Mouse (Mus musculus): ENCODE data around the gene Tbcc. TPM values are rescaled to one million over a fixed set of nuclear protein-coding genes. Genes with fewer than 3 reads are reported as not detected.
A peak's percentile ranks its signal among the peaks of the same experiment; 100 is the strongest.

Tbcc gene
- polyA plus RNA-seq, 1 experiment = 24.9 TPM

GRCm38 (mm10) chr17:46883107-46883506, 7.4 kb upstream of the Tbcc start:
- no peak overlapping the region for H3K4me3 ChIP-seq (replicated peaks; ENCODE audit: insufficient read depth, low read depth, low read length)
- no peak for DNase-seq
- no peak for TF ChIP-seq CTCF (IDR thresholded peaks at IDR 0.05; ENCODE audit: borderline replicate concordance, insufficient read depth, low read depth, low read length)
- no peak for TF ChIP-seq POLR2A (IDR thresholded peaks at IDR 0.05; ENCODE audit: borderline replicate concordance, insufficient read depth, low read length)
- WGBS = 87% methylated on average over 9 of the region's 9 CpGs
- no peak overlapping the region for H3K27ac ChIP-seq (ENCODE audit: insufficient read depth, low read length)
- no peaks in the 10 kb centered on the region for H3K27me3 ChIP-seq (ENCODE audit: control insufficient read depth, insufficient read depth, low read length)
- H3K4me1 ChIP-seq (ENCODE audit: control insufficient read depth, insufficient read depth, low read length) = peaks cover 26% of the 10 kb centered on the region

DNA sequence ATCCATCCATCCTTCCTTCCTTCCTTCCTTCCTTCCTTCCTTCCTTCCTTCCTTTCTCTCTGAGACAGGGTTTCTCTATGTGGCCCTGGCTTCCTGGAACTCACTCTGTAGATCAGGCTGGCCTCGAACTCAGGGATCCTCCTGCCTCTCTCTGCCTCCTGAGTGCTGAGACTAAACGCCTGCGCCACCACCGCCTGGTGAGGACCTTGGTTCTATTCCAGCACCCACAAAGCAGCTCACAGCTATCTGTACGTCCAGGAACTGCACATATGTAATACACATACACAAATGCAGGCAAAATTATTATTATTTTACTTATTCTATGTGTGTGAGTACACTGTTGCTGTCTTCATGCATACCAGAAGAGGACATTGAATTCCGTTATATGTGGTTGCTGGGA, 5.7 kb upstream of the Tbcc start:
- WGBS = 85% methylated on average over 6 of the region's 6 CpGs
- no peak for TF ChIP-seq POLR2A (IDR thresholded peaks at IDR 0.05; ENCODE audit: borderline replicate concordance, insufficient read depth, low read length)
- no peak for TF ChIP-seq CTCF (IDR thresholded peaks at IDR 0.05; ENCODE audit: borderline replicate concordance, insufficient read depth, low read depth, low read length)
- H3K27me3 ChIP-seq (ENCODE audit: control insufficient read depth, insufficient read depth, low read length) = no peaks in the 10 kb centered on the region
- H3K27ac ChIP-seq (ENCODE audit: insufficient read depth, low read length) = no peak overlapping the region
- peaks cover 26% of the 10 kb centered on the region for H3K4me1 ChIP-seq (ENCODE audit: control insufficient read depth, insufficient read depth, low read length)
- H3K4me3 ChIP-seq (replicated peaks; ENCODE audit: insufficient read depth, low read depth, low read length) = no peak overlapping the region
- no peak for DNase-seq

- DNase-seq = no peak
- WGBS = 84% methylated on average over 11 of the region's 11 CpGs
- Histone ChIP-seq H3K4me1 (ENCODE audit: control insufficient read depth, insufficient read depth, low read length) (peaks cover 26% of the 10 kb centered on the region), H3K4me3 (replicated peaks; ENCODE audit: insufficient read depth, low read depth, low read length) (no peak overlapping the region), H3K27ac (ENCODE audit: insufficient read depth, low read length) (no peak overlapping the region), H3K27me3 (ENCODE audit: control insufficient read depth, insufficient read depth, low read length) (no peaks in the 10 kb centered on the region)
- TF ChIP-seq POLR2A (IDR thresholded peaks at IDR 0.05; ENCODE audit: borderline replicate concordance, insufficient read depth, low read length) (no peak), CTCF (IDR thresholded peaks at IDR 0.05; ENCODE audit: borderline replicate concordance, insufficient read depth, low read depth, low read length) (no peak)
Observed at GRCm38 (mm10) chr17:46885218-46885909, 5.1 kb upstream of the Tbcc start.

DNA sequence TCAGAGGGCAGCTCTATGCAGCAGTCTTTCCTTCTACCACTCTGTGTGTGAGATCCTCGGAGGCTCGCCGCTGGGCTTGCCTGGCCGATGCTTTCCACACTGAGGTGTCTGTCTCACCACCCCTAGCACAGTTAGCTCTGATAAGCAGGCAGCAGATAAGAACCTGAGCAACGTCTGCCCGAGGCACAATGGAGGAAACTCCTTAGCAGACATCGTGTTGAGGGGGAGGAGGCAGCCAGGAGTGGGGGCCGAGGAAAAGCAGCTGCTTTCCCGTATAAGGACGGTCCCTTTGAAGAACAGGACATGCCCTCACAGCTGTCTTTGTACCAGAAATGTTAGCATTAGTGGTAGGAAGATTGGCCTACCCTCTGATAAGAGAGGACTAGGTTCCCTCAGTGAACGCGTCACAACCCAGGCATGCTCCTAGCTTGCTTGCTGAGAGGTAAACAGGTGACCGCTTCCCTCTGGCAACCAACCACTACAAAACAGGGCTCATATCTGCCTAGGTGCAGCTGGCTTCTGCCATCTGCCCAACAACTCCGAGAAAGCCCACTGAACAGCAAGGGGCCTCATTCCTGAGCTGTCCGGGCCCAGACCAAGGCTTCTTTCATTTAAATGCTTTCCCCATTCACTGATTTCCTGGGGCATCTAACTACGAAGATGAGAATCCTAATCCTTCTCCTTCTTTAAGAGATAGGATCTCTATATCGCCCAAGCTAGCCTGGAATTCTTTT, 4.4 kb upstream of the Tbcc start:
- no peak overlapping the region for H3K27ac ChIP-seq (ENCODE audit: insufficient read depth, low read length)
- WGBS = 42% methylated on average over 17 of the region's 17 CpGs

GRCm38 (mm10) chr17:46888511-46889212, 1.8 kb upstream of the Tbcc start:
- Histone ChIP-seq H3K27ac (ENCODE audit: insufficient read depth, low read length) (no peak overlapping the region; the same call in 1 of the 2 replicates), H3K27me3 (ENCODE audit: control insufficient read depth, insufficient read depth, low read length) (no peaks in the 10 kb centered on the region), H3K4me1 (ENCODE audit: control insufficient read depth, insufficient read depth, low read length) (peaks cover 16% of the 10 kb centered on the region), H3K4me3 (replicated peaks; ENCODE audit: insufficient read depth, low read depth, low read length) (peak overlapping the region; percentile 69)
- 32% methylated on average over 16 of the region's 16 CpGs for WGBS
- peak; percentile 67 to 76 for DNase-seq
- TF ChIP-seq CTCF (IDR thresholded peaks at IDR 0.05; ENCODE audit: borderline replicate concordance, insufficient read depth, low read depth, low read length) = peak; percentile 76
- TF ChIP-seq POLR2A (IDR thresholded peaks at IDR 0.05; ENCODE audit: borderline replicate concordance, insufficient read depth, low read length) = no peak

More for the DNA sequence above, 4.4 kb upstream of the Tbcc start:
- Histone ChIP-seq H3K27me3 (ENCODE audit: control insufficient read depth, insufficient read depth, low read length) (no peaks in the 10 kb centered on the region), H3K4me3 (replicated peaks; ENCODE audit: insufficient read depth, low read depth, low read length) (no peak overlapping the region), H3K4me1 (ENCODE audit: control insufficient read depth, insufficient read depth, low read length) (peaks cover 26% of the 10 kb centered on the region)
- no peak for TF ChIP-seq POLR2A (IDR thresholded peaks at IDR 0.05; ENCODE audit: borderline replicate concordance, insufficient read depth, low read length)
- no peak for TF ChIP-seq CTCF (IDR thresholded peaks at IDR 0.05; ENCODE audit: borderline replicate concordance, insufficient read depth, low read depth, low read length)
- peak; percentile 36 for DNase-seq

DNA sequence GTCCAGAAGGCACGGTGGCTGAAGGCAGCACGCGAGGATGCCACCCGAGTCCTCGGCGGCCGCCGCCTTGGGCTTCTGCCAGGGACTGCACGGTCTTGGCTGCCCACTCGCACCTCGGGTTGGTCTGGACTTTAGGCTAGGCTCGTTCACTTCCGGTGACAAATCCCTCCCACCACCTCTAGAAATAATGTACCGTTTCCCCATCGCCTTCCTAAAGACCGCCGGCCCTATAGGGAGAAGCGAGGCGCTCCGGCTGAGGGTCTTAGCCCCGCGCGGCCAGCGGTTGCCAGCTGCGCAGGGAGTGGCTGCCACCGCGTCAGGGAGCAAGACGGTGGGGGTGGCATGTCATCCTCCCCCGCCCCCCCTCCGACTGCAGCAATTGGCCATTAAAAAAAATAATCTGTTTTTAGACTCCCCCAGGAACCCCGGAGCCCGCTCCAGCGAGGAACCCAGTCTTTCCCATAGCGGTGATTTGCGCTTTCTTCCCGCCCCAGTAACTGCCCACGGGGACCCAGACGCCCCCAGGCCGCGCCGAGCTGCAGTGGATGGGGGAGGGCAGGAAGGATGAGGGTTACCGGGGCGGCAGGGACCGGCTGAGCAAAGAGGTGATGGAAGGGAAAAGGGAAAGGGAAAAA, 917 bp upstream of the Tbcc start:
- H3K27ac ChIP-seq (ENCODE audit: insufficient read depth, low read length) = peak overlapping the region; percentile 89
- H3K27me3 ChIP-seq (ENCODE audit: control insufficient read depth, insufficient read depth, low read length) = no peaks in the 10 kb centered on the region
- H3K4me1 ChIP-seq (ENCODE audit: control insufficient read depth, insufficient read depth, low read length) = peaks cover 15% of the 10 kb centered on the region
- under 1% methylated on average over 44 of the region's 44 CpGs for WGBS
- peak; percentile 60 for TF ChIP-seq POLR2A (IDR thresholded peaks at IDR 0.05; ENCODE audit: borderline replicate concordance, insufficient read depth, low read length)
- no peak for TF ChIP-seq CTCF (IDR thresholded peaks at IDR 0.05; ENCODE audit: borderline replicate concordance, insufficient read depth, low read depth, low read length)
- peak overlapping the region; percentile 69 for H3K4me3 ChIP-seq (replicated peaks; ENCODE audit: insufficient read depth, low read depth, low read length)
- DNase-seq = peak; percentile 89 to 90

DNA sequence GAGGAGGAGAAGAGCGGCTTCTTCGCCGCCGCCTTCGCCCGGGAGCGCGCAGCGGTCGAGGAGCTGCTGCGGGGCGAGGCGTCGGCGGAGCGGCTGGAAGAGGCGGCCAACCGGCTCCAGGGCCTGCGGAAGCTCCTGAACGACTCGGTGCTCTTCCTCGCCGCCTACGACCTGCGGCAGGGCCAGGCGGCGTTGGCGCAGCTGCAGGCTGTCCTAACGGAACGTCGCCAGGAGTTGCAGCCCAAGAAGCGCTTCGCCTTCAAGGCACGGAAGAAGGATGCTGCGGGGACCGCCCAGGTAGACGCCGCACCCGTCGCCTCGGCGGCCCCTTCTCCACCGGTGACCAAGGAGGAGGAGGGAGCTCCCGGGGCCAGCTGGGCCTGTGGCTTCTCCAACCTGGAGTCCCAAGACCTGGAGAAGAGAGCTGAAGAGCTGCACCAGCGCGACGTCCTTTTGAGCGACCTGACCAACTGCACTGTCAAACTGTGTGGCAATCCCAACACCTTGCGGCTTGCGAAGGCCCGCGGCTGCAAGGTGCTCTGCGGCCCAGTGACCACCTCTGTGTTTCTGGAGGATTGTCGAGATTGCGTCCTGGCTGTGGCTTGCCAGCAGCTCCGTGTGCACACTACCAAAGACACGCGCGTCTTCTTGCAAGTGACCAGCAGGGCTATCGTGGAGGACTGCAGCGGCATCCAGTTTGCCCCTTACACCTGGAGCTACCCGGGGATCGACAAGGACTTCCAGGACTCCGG, 535 bp downstream of the Tbcc start:
- peak; percentile 64 to 72 for DNase-seq
- no peak for TF ChIP-seq CTCF (IDR thresholded peaks at IDR 0.05; ENCODE audit: borderline replicate concordance, insufficient read depth, low read depth, low read length)
- no peak for TF ChIP-seq POLR2A (IDR thresholded peaks at IDR 0.05; ENCODE audit: borderline replicate concordance, insufficient read depth, low read length)
- peaks cover 10% of the 10 kb centered on the region for H3K4me1 ChIP-seq (ENCODE audit: control insufficient read depth, insufficient read depth, low read length)
- peak overlapping the region; percentile 84 for H3K27ac ChIP-seq (ENCODE audit: insufficient read depth, low read length)
- H3K27me3 ChIP-seq (ENCODE audit: control insufficient read depth, insufficient read depth, low read length) = no peaks in the 10 kb centered on the region
- WGBS = 1% methylated on average over 64 of the region's 64 CpGs
- H3K4me3 ChIP-seq (replicated peaks; ENCODE audit: insufficient read depth, low read depth, low read length) = peak overlapping the region; percentile 84

All from cerebellum, adult 2 months (tissue).